Mouse (Mus musculus) brain, embryonic 14.5 days (tissue): ENCODE measurements at regions not wholly inside any gene's neighbourhood (a gene's known extent, or its start where the extent isn't known, plus 50 kb on each side); places are given as distances from the start of the nearest gene placed in this dataset.

ENCODE experiments used
- DNase-seq: peaks from one replicate; pipeline ENCODE4 v3.0.0-alpha.2; 2011; ENCODE audit warnings: low read depth
- CTCF ChIP-seq: fragments of 200-500 bp; IDR thresholded peaks from 2 replicates; pipeline ENCODE4 v1.5.1; 2012; ENCODE audit warnings: inconsistent platforms, mild to moderate bottlenecking, moderate library complexity, borderline replicate concordance; ENCODE audit not compliant: insufficient read depth, insufficient read length; ENCODE audit errors: extremely low read depth
- POLR2A ChIP-seq: fragments of 200-500 bp; IDR thresholded peaks from 2 replicates; pipeline ENCODE4 v1.6.1; 2012; ENCODE audit warnings: mild to moderate bottlenecking, inconsistent platforms, borderline replicate concordance; ENCODE audit not compliant: poor library complexity, insufficient read depth, insufficient read length, severe bottlenecking; ENCODE audit errors: extremely low read depth

DNA sequence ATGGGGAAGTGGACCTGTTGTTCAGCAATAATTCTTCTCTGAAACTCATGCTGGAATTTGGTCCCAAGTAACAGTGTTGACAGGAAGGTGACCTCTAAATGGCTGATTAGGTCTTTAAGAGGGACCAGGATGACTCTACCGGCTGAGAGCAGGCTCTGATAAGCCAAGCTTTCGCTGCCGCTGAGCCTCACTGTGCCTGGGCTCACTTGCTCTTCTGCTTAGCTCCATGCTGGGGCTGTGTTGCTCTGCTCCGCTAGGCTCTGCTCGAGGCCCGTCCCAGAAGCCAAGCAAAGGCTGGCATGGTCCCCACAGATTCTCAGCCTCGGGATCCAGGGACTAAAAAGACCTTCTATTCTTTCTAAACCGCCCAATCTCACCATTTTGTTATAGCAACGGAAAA lies 54.0 kb upstream of the Msx2 start:
- TF ChIP-seq POLR2A (no peak), CTCF (no peak)
- DNase-seq, result no peak

DNA sequence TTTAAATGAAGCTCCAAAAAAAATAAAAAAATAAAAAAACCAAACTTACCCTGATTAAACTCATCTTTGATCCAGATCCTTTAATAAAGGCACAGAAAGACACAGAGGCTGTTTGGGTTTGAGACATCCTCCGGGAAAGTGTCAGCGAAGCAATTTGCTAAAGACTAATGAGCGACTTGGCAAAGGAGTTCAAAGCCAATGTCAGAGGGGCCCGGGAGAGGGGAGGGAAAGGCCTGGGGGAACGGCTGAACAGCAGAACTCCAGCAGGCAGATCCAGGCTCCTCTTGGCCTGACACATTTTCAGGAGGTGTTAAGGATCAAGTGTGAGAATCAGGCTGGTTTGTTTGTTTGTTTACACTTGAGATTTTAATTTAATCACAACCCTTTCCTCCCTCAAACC lies 49.9 kb upstream of the Msx2 start:
- no peak for TF ChIP-seq POLR2A
- peak; percentile 81 for DNase-seq
